9 mouse cellular contexts compared by ENCODE assay signal in the genomic region with DNA sequence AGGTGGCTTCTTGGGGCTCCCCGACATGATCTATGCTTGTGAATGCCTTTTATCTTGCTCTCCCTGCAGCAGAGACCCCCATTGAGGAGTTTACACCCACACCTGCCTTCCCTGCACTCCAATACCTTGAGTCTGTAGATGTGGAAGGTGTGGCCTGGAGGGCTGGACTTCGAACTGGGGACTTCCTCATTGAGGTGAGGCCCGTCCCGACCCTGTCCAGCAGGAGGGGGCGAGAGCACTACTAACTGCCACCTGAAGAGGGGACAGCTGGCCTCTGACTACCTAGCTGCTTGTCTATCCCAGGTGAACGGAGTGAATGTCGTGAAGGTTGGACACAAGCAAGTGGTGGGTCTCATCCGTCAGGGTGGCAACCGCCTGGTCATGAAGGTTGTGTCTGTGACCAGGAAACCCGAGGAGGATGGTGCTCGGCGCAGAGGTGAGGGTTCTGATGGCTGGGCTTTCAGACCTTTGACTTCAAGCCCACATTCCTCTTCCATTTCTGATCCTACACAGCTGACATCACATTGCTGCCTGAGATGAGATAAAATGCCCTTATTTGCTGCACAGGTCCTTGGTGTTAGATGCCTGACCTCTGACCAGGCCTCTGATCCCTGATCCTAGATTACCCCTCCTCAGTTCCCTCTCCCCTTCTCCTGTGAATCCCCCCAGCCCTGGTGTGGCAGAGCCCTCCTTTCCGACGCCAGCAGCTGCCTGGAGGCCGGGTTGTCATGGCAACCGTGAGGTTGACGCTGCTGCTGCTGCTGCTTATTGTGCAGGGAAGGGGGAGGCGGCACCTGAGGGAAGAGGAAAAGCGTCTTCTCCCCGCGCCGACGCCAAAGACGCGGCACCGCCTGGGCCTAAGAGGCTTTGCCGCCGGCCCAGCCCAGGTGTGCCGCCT. TPM values are rescaled to one million over a fixed set of nuclear protein-coding genes. Genes with fewer than 3 reads are reported as not detected.
DNase-seq lines count a peak whose midpoint lies in the region; ATAC-seq and TF ChIP-seq lines count a peak whose summit lies in the region.
"Had no signal": no experiment of that assay in that cellular context is flagged by ENCODE, and none has a peak within 500 bp of the region (broad histone marks: within the 10 kb centered on the region; RNA-seq: fewer than 3 reads in every experiment).

No protein-coding gene starts in this region.

- no peak for DNase-seq in lung, postnatal 0 days (ENCODE audit: low spot score)
- peak; percentile 89 for DNase-seq in forebrain, embryonic 11.5 days (ENCODE audit: low spot score)
- peak; percentile 78 to 86 for DNase-seq in layer of hippocampus, adult 2 months (ENCODE audit: low spot score in 2 of 2)
- DNase-seq in lung, adult 2 months, result no peak
- no peak for DNase-seq in spleen, postnatal 14 days (ENCODE audit: low spot score in 2 of 2)

- no peak for ATAC-seq in lung, embryonic 16.5 days (ENCODE audit: low read depth)
- no peak for ATAC-seq in lung, postnatal 0 days
- ATAC-seq in forebrain, embryonic 11.5 days (replicated peaks; ENCODE audit: low FRiP score), result peak; percentile 92
- peak; percentile 85 for ATAC-seq in midbrain, embryonic 15.5 days (replicated peaks)
- no peak for ATAC-seq in megakaryocyte, adult 5-6 weeks (ENCODE audit: poor library complexity, severe bottlenecking)

- TF ChIP-seq EP300 in lung, postnatal 0 days (IDR thresholded peaks at IDR 0.05), result no peak

- WGBS in lung, embryonic 16.5 days, result 36% methylated on average over 28 of the region's 29 CpGs
- 39% methylated on average over 28 of the region's 29 CpGs for WGBS in lung, postnatal 0 days
- WGBS in forebrain, embryonic 11.5 days, result 19% methylated on average over 28 of the region's 29 CpGs
- 20% methylated on average over 29 of the region's 29 CpGs for WGBS in midbrain, embryonic 15.5 days
- WGBS in lung, adult 2 months, result 43% methylated on average over 29 of the region's 29 CpGs

- no peaks in the 10 kb centered on the region for H3K27me3 ChIP-seq in lung, embryonic 16.5 days (ENCODE audit: control insufficient read depth, insufficient read depth, low read depth, low read length)
- H3K27me3 ChIP-seq in lung, postnatal 0 days (replicated peaks; ENCODE audit: insufficient read depth, low read length), result no peaks in the 10 kb centered on the region
- no peaks in the 10 kb centered on the region for H3K27me3 ChIP-seq in forebrain, embryonic 11.5 days (ENCODE audit: control insufficient read depth, insufficient read depth, low read length)
- H3K27me3 ChIP-seq in midbrain, embryonic 15.5 days (replicated peaks), result no peaks in the 10 kb centered on the region
- H3K27me3 ChIP-seq: megakaryocyte, embryonic 14.5 days had no signal

- H3K4me1 ChIP-seq in lung, embryonic 16.5 days (replicated peaks; ENCODE audit: control insufficient read depth, insufficient read depth, low read length), result no peaks in the 10 kb centered on the region
- no peaks in the 10 kb centered on the region for H3K4me1 ChIP-seq in lung, postnatal 0 days (ENCODE audit: insufficient read depth, low read depth, low read length)
- H3K4me1 ChIP-seq in forebrain, embryonic 11.5 days (replicated peaks; ENCODE audit: control insufficient read depth, insufficient read depth, low read length), result peaks cover 10% of the 10 kb centered on the region; the same call in 1 of the 2 replicates
- peaks cover 43% of the 10 kb centered on the region for H3K4me1 ChIP-seq in midbrain, embryonic 15.5 days
- no peaks in the 10 kb centered on the region for H3K4me1 ChIP-seq in lung, adult 2 months (ENCODE audit: control insufficient read depth, insufficient read depth, low read length)

- no peak overlapping the region for H3K27ac ChIP-seq in lung, embryonic 16.5 days (ENCODE audit: low read length)
- H3K27ac ChIP-seq in lung, postnatal 0 days (ENCODE audit: low read length), result no peak overlapping the region
- no peak overlapping the region for H3K27ac ChIP-seq in forebrain, embryonic 11.5 days (ENCODE audit: low read depth, low read length)
- peak overlapping the region; percentile 90 for H3K27ac ChIP-seq in layer of hippocampus, adult 2 months
- peak overlapping the region; percentile 89 for H3K27ac ChIP-seq in midbrain, embryonic 15.5 days

- no peak for TF ChIP-seq CTCF in lung, postnatal 0 days (IDR thresholded peaks at IDR 0.05)
- TF ChIP-seq CTCF in layer of hippocampus, adult 2 months (conservative IDR thresholded peaks at IDR 0.05), result no peak
- TF ChIP-seq CTCF in lung, adult 2 months (IDR thresholded peaks at IDR 0.05; ENCODE audit: insufficient read depth, low read length), result no peak

- H3K9me3 ChIP-seq in lung, embryonic 16.5 days (ENCODE audit: control insufficient read depth, low read length), result no peaks in the 10 kb centered on the region
- no peaks in the 10 kb centered on the region for H3K9me3 ChIP-seq in lung, postnatal 0 days (ENCODE audit: low read length)
- no peaks in the 10 kb centered on the region for H3K9me3 ChIP-seq in forebrain, embryonic 11.5 days (ENCODE audit: control insufficient read depth, low read length)
- no peaks in the 10 kb centered on the region for H3K9me3 ChIP-seq in midbrain, embryonic 15.5 days
- H3K9me3 ChIP-seq: megakaryocyte, embryonic 14.5 days had no signal

- H3K9ac ChIP-seq in lung, embryonic 16.5 days (ENCODE audit: low read length), result no peak overlapping the region
- no peak overlapping the region for H3K9ac ChIP-seq in lung, postnatal 0 days (replicated peaks; ENCODE audit: low read depth)
- H3K9ac ChIP-seq in forebrain, embryonic 11.5 days (ENCODE audit: low read length), result peak overlapping the region; percentile 58
- peak overlapping the region; percentile 54 for H3K9ac ChIP-seq in midbrain, embryonic 15.5 days

- H3K4me2 ChIP-seq in lung, embryonic 16.5 days (ENCODE audit: low read depth, low read length), result 0 out of 2 replicates have a peak overlapping the region, but pooled peaks have one; percentile 3
- no peak overlapping the region for H3K4me2 ChIP-seq in lung, postnatal 0 days (replicated peaks; ENCODE audit: low read depth, low read length)
- H3K4me2 ChIP-seq in forebrain, embryonic 11.5 days (ENCODE audit: low read depth, low read length, severe bottlenecking), result peak overlapping the region; percentile 73
- H3K4me2 ChIP-seq in midbrain, embryonic 15.5 days, result peak overlapping the region; percentile 82

- no peaks in the 10 kb centered on the region; the same call in 1 of the 2 replicates for H3K36me3 ChIP-seq in lung, embryonic 16.5 days (ENCODE audit: control insufficient read depth, insufficient read depth, low read length)
- H3K36me3 ChIP-seq in lung, postnatal 0 days (ENCODE audit: insufficient read depth, low read length), result no peaks in the 10 kb centered on the region
- no peaks in the 10 kb centered on the region for H3K36me3 ChIP-seq in forebrain, embryonic 11.5 days (ENCODE audit: control insufficient read depth, insufficient read depth, low read length)
- H3K36me3 ChIP-seq in midbrain, embryonic 15.5 days (replicated peaks), result no peaks in the 10 kb centered on the region

- no peak for TF ChIP-seq POLR2A in lung, adult 2 months (IDR thresholded peaks at IDR 0.05; ENCODE audit: borderline replicate concordance, extremely low read depth, low read depth, low read length)

- no peak overlapping the region for H3K4me3 ChIP-seq in lung, embryonic 16.5 days (ENCODE audit: low read length)
- no peak overlapping the region for H3K4me3 ChIP-seq in lung, postnatal 0 days (ENCODE audit: low read depth, low read length)
- peak overlapping the region; percentile 36 for H3K4me3 ChIP-seq in forebrain, embryonic 11.5 days (ENCODE audit: low read depth, low read length)
- H3K4me3 ChIP-seq in layer of hippocampus, adult 2 months, result peak overlapping the region; percentile 60
- H3K4me3 ChIP-seq in midbrain, embryonic 15.5 days, result peak overlapping the region; percentile 47
- H3K4me3 ChIP-seq in lung, adult 2 months (replicated peaks; ENCODE audit: extremely low read depth, low read depth, low read length), result no peak overlapping the region
- H3K4me3 ChIP-seq: megakaryocyte, embryonic 14.5 days had no signal

RNA-seq across cellular contexts. Expression of gene Shank3, which starts 32.9 kb away (rescaled TPM):
- 2.3 and 2.5 TPM in 2 replicates for polyA plus RNA-seq in lung, embryonic 16.5 days (2015; fragmentation: Nextera tagmentation; extraction: Ambion mirVana)
- polyA plus RNA-seq in lung, postnatal 0 days (2015; fragmentation: Nextera tagmentation; extraction: Ambion mirVana), result 1.8 and 2.2 TPM in 2 replicates
- polyA plus RNA-seq in forebrain, embryonic 11.5 days (2014; fragmentation: Nextera tagmentation; extraction: Ambion mirVana), result 3.8 and 4.9 TPM in 2 replicates
- total RNA-seq in layer of hippocampus, adult 2 months (2021), result 100 to 1,000 TPM; 243 to 251 TPM
- polyA plus RNA-seq in midbrain, embryonic 15.5 days (2015; fragmentation: Nextera tagmentation; extraction: Ambion mirVana), result 16.0 and 16.9 TPM in 2 replicates
- total RNA-seq in megakaryocyte, adult 5-6 weeks (2015), result 0.09 and 0.11 TPM in 2 replicates
- not detected in 2 replicates for total RNA-seq in megakaryocyte, adult 5-6 weeks (2017)
- polyA plus RNA-seq in lung, adult 2 months (2012; rRNA removed), result 103 and 141 TPM in 2 replicates

RNA-seq across cellular contexts. Expression of gene Acr, which starts 35.9 kb away (rescaled TPM):
- polyA plus RNA-seq in lung, embryonic 16.5 days (2015; fragmentation: Nextera tagmentation; extraction: Ambion mirVana), result 0.14 and 0.20 TPM in 2 replicates
- polyA plus RNA-seq in lung, postnatal 0 days (2015; fragmentation: Nextera tagmentation; extraction: Ambion mirVana), result 0.08 TPM in 1 of 2 replicates, not detected in the other
- polyA plus RNA-seq in forebrain, embryonic 11.5 days (2014; fragmentation: Nextera tagmentation; extraction: Ambion mirVana), result 0.65 and 0.84 TPM in 2 replicates
- 1 to 10 TPM in 1 of 2 experiments, under 1 TPM in 1; 0.92 to 1.3 TPM for total RNA-seq in layer of hippocampus, adult 2 months (2021)
- 2.4 and 3.2 TPM in 2 replicates for polyA plus RNA-seq in midbrain, embryonic 15.5 days (2015; fragmentation: Nextera tagmentation; extraction: Ambion mirVana)
- not detected in 2 replicates for total RNA-seq in megakaryocyte, adult 5-6 weeks (2015)
- not detected in 2 replicates for total RNA-seq in megakaryocyte, adult 5-6 weeks (2017)
- 2.8 and 2.9 TPM in 2 replicates for polyA plus RNA-seq in lung, adult 2 months (2012; rRNA removed)

RNA-seq across cellular contexts. Expression of gene Arsa, which starts 55.0 kb away (rescaled TPM):
- 22.1 and 27.0 TPM in 2 replicates for polyA plus RNA-seq in lung, embryonic 16.5 days (2015; fragmentation: Nextera tagmentation; extraction: Ambion mirVana)
- 22.4 and 23.3 TPM in 2 replicates for polyA plus RNA-seq in lung, postnatal 0 days (2015; fragmentation: Nextera tagmentation; extraction: Ambion mirVana)
- polyA plus RNA-seq in forebrain, embryonic 11.5 days (2014; fragmentation: Nextera tagmentation; extraction: Ambion mirVana), result 9.9 and 10.6 TPM in 2 replicates
- 10 to 100 TPM; 29.2 to 31.4 TPM for total RNA-seq in layer of hippocampus, adult 2 months (2021)
- 31.9 and 32.3 TPM in 2 replicates for polyA plus RNA-seq in midbrain, embryonic 15.5 days (2015; fragmentation: Nextera tagmentation; extraction: Ambion mirVana)
- total RNA-seq in megakaryocyte, adult 5-6 weeks (2015), result 9.2 and 10.1 TPM in 2 replicates
- total RNA-seq in megakaryocyte, adult 5-6 weeks (2017), result 11.1 and 14.1 TPM in 2 replicates
- polyA plus RNA-seq in lung, adult 2 months (2012; rRNA removed), result 57.7 and 62.4 TPM in 2 replicates

RNA-seq across cellular contexts. Expression of gene Rabl2, which starts 59.4 kb away (rescaled TPM):
- polyA plus RNA-seq in lung, embryonic 16.5 days (2015; fragmentation: Nextera tagmentation; extraction: Ambion mirVana), result 51.3 and 52.8 TPM in 2 replicates
- 23.1 and 24.2 TPM in 2 replicates for polyA plus RNA-seq in lung, postnatal 0 days (2015; fragmentation: Nextera tagmentation; extraction: Ambion mirVana)
- polyA plus RNA-seq in forebrain, embryonic 11.5 days (2014; fragmentation: Nextera tagmentation; extraction: Ambion mirVana), result 76.4 and 76.7 TPM in 2 replicates
- total RNA-seq in layer of hippocampus, adult 2 months (2021), result 10 to 100 TPM; 29.6 to 29.9 TPM
- polyA plus RNA-seq in midbrain, embryonic 15.5 days (2015; fragmentation: Nextera tagmentation; extraction: Ambion mirVana), result 81.3 and 92.1 TPM in 2 replicates
- 2.7 and 5.0 TPM in 2 replicates for total RNA-seq in megakaryocyte, adult 5-6 weeks (2015)
- 1.1 and 1.6 TPM in 2 replicates for total RNA-seq in megakaryocyte, adult 5-6 weeks (2017)
- polyA plus RNA-seq in lung, adult 2 months (2012; rRNA removed), result 14.7 and 18.7 TPM in 2 replicates

Comparison
In these comparisons a context has a peak if more than half of its experiments do, and no peak if none do; other contexts are left out.
1. ATAC-seq: peak in forebrain, embryonic 11.5 days (single experiment) and midbrain, embryonic 15.5 days (single experiment); none in lung, embryonic 16.5 days (single experiment), lung, postnatal 0 days (single experiment) and megakaryocyte, adult 5-6 weeks (single experiment).
2. H3K27ac ChIP-seq: peak in layer of hippocampus, adult 2 months (single experiment) and midbrain, embryonic 15.5 days (single experiment); none in lung, embryonic 16.5 days (single experiment), lung, postnatal 0 days (single experiment) and forebrain, embryonic 11.5 days (single experiment).
3. H3K4me3 ChIP-seq: peak in forebrain, embryonic 11.5 days (single experiment), layer of hippocampus, adult 2 months (single experiment) and midbrain, embryonic 15.5 days (single experiment); none in lung, embryonic 16.5 days (single experiment), lung, postnatal 0 days (single experiment) and lung, adult 2 months (single experiment).
4. H3K9ac ChIP-seq: peak in forebrain, embryonic 11.5 days (single experiment) and midbrain, embryonic 15.5 days (single experiment); none in lung, embryonic 16.5 days (single experiment) and lung, postnatal 0 days (single experiment).
5. DNase-seq: peak in forebrain, embryonic 11.5 days (single experiment) and layer of hippocampus, adult 2 months (2 of 2); none in lung, postnatal 0 days (single experiment), lung, adult 2 months (single experiment) and spleen, postnatal 14 days (0 of 2).